Mouse (Mus musculus) kidney, embryonic 14.5 days (tissue): ENCODE data around the gene Nepro. TPM values are rescaled to one million over a fixed set of nuclear protein-coding genes. Genes with fewer than 3 reads are reported as not detected.

Experiments used
- ATAC-seq: fragments of 200-750 bp; cut with Nextera tagmentation; 2 replicates; pipeline ENCODE4 v1.8.0; 2017; ENCODE audit warnings: moderate number of reproducible peaks, mild to moderate bottlenecking, moderate TSS enrichment, moderate library complexity; ENCODE audit not compliant: low FRiP score, low TSS enrichment
- H3K27ac ChIP-seq: fragments of 300-500 bp; sonication (generic); 2 replicates; pipeline ENCODE4 v1.5.1; 2014; ENCODE audit warnings: low read depth, mild to moderate bottlenecking, low read length, moderate library complexity, mixed read lengths
- H3K27me3 ChIP-seq: fragments of 300-500 bp; sonication (generic); 2 replicates; pipeline ENCODE4 v1.6.1; 2014; ENCODE audit warnings: mild to moderate bottlenecking, low read length; ENCODE audit not compliant: control insufficient read depth, insufficient read depth
- H3K36me3 ChIP-seq: fragments of 300-500 bp; sonication (generic); 2 replicates; pipeline ENCODE4 v1.6.1; 2014; ENCODE audit warnings: low read length, mixed read lengths; ENCODE audit not compliant: control insufficient read depth, insufficient read depth
- H3K4me1 ChIP-seq: fragments of 300-500 bp; sonication (generic); 2 replicates; pipeline ENCODE4 v1.6.1; 2014; ENCODE audit warnings: low read length, mixed read lengths; ENCODE audit not compliant: control insufficient read depth, insufficient read depth
- H3K4me2 ChIP-seq: fragments of 300-500 bp; sonication (generic); replicated peaks from 2 replicates; pipeline ENCODE4 v1.6.1; 2014; ENCODE audit warnings: low read depth, mild to moderate bottlenecking, low read length
- H3K4me3 ChIP-seq: fragments of 300-500 bp; sonication (generic); 2 replicates; pipeline ENCODE4 v1.5.1; 2014; ENCODE audit warnings: mild to moderate bottlenecking, low read length
- H3K9ac ChIP-seq: fragments of 300-500 bp; sonication (generic); 2 replicates; pipeline ENCODE4 v1.6.1; 2014; ENCODE audit warnings: low read depth, mild to moderate bottlenecking, low read length, moderate library complexity
- H3K9me3 ChIP-seq: fragments of 300-500 bp; sonication (generic); 2 replicates; pipeline ENCODE4 v1.6.1; 2016; ENCODE audit warnings: low read length; ENCODE audit not compliant: control insufficient read depth
- WGBS: fragments of 180-500 bp; shearing (Covaris S2); extraction: QIAGEN DNeasy Blood & Tissue Kit; methylation state at CpG from one replicate; pipeline ENCODE4 v1.1.7; 2014; 5-methylcytosine and 5-hydroxymethylcytosine counted together
- polyA plus RNA-seq: library from polyadenylated mRNA; unstranded; fragments of >200 nt; fragmentation: Nextera tagmentation; extraction: Ambion mirVana; gene quantifications from 2 replicates; pipeline ENCODE4 v1.2.1, GENCODE M21; 2014

Nepro gene
- polyA plus RNA-seq, 1 experiment from 2014 or later: 11.8 TPM

- Histone ChIP-seq H3K27ac (no peak overlapping the region), H3K36me3 (no peaks in the 10 kb centered on the region), H3K4me1 (no peaks in the 10 kb centered on the region), H3K4me3 (no peak overlapping the region), H3K27me3 (no peaks in the 10 kb centered on the region), H3K9ac (no peak overlapping the region), H3K9me3 (no peaks in the 10 kb centered on the region), H3K4me2 (no peak overlapping the region)
- WGBS: 51% methylated on average over 2 of the region's 2 CpGs
- ATAC-seq: 0 out of 2 replicates have a peak, but pooled peaks have one; percentile 20
Measured at GRCm38 (mm10) chr16:44767967-44768366, 43.9 kb downstream of the Nepro start.

GRCm38 (mm10) chr16:44772577-44772976 is 48.5 kb downstream of the Nepro start:
- H3K9ac ChIP-seq: no peak overlapping the region
- H3K9me3 ChIP-seq: no peaks in the 10 kb centered on the region
- no peak overlapping the region for H3K4me2 ChIP-seq
- no peak overlapping the region for H3K4me3 ChIP-seq
- H3K27me3 ChIP-seq: no peaks in the 10 kb centered on the region
- 72% methylated on average over 6 of the region's 6 CpGs for WGBS
- no peak overlapping the region for H3K27ac ChIP-seq
- H3K4me1 ChIP-seq: no peaks in the 10 kb centered on the region
- no peak for ATAC-seq
- no peaks in the 10 kb centered on the region for H3K36me3 ChIP-seq

- no peaks in the 10 kb centered on the region for H3K9me3 ChIP-seq
- H3K27me3 ChIP-seq: no peaks in the 10 kb centered on the region
- no peaks in the 10 kb centered on the region for H3K4me1 ChIP-seq
- no peak overlapping the region for H3K9ac ChIP-seq
- no peak overlapping the region for H3K27ac ChIP-seq
- H3K4me2 ChIP-seq: no peak overlapping the region
- ATAC-seq: no peak
- H3K36me3 ChIP-seq: no peaks in the 10 kb centered on the region
- H3K4me3 ChIP-seq: no peak overlapping the region
- WGBS: 81% methylated on average over 3 of the region's 3 CpGs
Measured at GRCm38 (mm10) chr16:44773673-44774072, 49.6 kb downstream of the Nepro start.

- Histone ChIP-seq H3K36me3 (no peaks in the 10 kb centered on the region), H3K9ac (no peak overlapping the region), H3K4me3 (no peak overlapping the region), H3K27ac (no peak overlapping the region), H3K27me3 (no peaks in the 10 kb centered on the region), H3K4me1 (no peaks in the 10 kb centered on the region), H3K9me3 (no peaks in the 10 kb centered on the region), H3K4me2 (no peak overlapping the region)
- 85% methylated on average over 6 of the region's 6 CpGs for WGBS
- no peak for ATAC-seq
Measured at GRCm38 (mm10) chr16:44774201-44774600, 50.1 kb downstream of the Nepro start.

- H3K4me3 ChIP-seq: no peak overlapping the region
- H3K4me2 ChIP-seq: 0 out of 2 replicates have a peak overlapping the region, but pooled peaks have one; percentile 8
- no peak overlapping the region for H3K27ac ChIP-seq
- H3K9ac ChIP-seq: no peak overlapping the region
- H3K9me3 ChIP-seq: no peaks in the 10 kb centered on the region
- ATAC-seq: no peak
- WGBS: 69% methylated on average over 17 of the region's 17 CpGs
- no peaks in the 10 kb centered on the region for H3K27me3 ChIP-seq
- no peaks in the 10 kb centered on the region for H3K36me3 ChIP-seq
- H3K4me1 ChIP-seq: no peaks in the 10 kb centered on the region
Measured at GRCm38 (mm10) chr16:44778538-44779147, 54.5 kb downstream of the Nepro start.

DNA sequence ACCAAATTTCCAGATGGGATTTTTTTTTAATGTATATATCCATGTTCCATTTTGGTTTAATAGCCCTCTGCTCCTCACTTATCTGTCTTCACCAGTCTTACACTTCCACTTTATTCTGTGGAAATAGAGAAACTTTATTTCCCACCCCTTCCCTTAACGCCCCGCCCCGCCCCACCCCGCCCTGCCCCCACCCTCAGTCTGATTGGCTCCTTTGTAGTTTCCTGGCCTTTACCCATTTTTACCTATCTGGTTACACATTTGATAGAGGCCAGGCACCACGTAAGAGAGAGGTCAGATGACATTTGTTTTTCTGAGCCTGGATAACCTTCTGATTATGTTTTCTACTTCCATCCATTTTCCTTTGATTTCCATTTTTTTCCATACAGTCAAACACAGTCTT is 55.4 kb downstream of the Nepro start:
- Histone ChIP-seq H3K27ac (no peak overlapping the region), H3K4me3 (no peak overlapping the region), H3K9ac (no peak overlapping the region), H3K4me2 (no peak overlapping the region), H3K36me3 (no peaks in the 10 kb centered on the region), H3K9me3 (no peaks in the 10 kb centered on the region), H3K4me1 (no peaks in the 10 kb centered on the region), H3K27me3 (no peaks in the 10 kb centered on the region)
- ATAC-seq: no peak
- 89% methylated on average over 5 of the region's 5 CpGs for WGBS

GRCm38 (mm10) chr16:44780751-44781150 is 56.6 kb downstream of the Nepro start:
- no peak overlapping the region for H3K9ac ChIP-seq
- 71% methylated on average over 4 of the region's 4 CpGs for WGBS
- no peaks in the 10 kb centered on the region for H3K9me3 ChIP-seq
- H3K27me3 ChIP-seq: no peaks in the 10 kb centered on the region
- no peaks in the 10 kb centered on the region for H3K4me1 ChIP-seq
- no peak overlapping the region for H3K4me3 ChIP-seq
- H3K36me3 ChIP-seq: no peaks in the 10 kb centered on the region
- H3K27ac ChIP-seq: no peak overlapping the region
- H3K4me2 ChIP-seq: no peak overlapping the region
- no peak for ATAC-seq

Other genes with a start within 250 kb of the Nepro start
- gene Boc, start 165.4 kb upstream of the Nepro start, polyA plus RNA-seq: 15.2 and 23.5 TPM in 2 replicates
- gene Gtpbp8, start 22.1 kb downstream of the Nepro start, polyA plus RNA-seq: 29.5 and 33.0 TPM in 2 replicates
- 0.20 and 0.69 TPM in 2 replicates for gene Cd200r1, start 41.4 kb downstream of the Nepro start, polyA plus RNA-seq
- not detected in 2 replicates for gene Cd200r4, start 87.4 kb downstream of the Nepro start, polyA plus RNA-seq
- gene Cd200r2, start 142.8 kb downstream of the Nepro start, polyA plus RNA-seq: 0.11 TPM in 1 of 2 replicates, not detected in the other
- 0.31 TPM in 1 of 2 replicates, not detected in the other for gene Cd200r3, start 219.4 kb downstream of the Nepro start, polyA plus RNA-seq